Mouse (Mus musculus) v-Abl transformed pro-B cells (cell line): Measurements from ENCODE around the gene Grcc10.

Source experiments
- in situ Hi-C, 2 experiments: fragments of 400-800 bp; cut with MboI; formaldehyde crosslinking; loops; one replicate each; pipeline ENCODE4 v1.15.1; 2025; ENCODE audit not compliant: unreplicated experiment in 2 of 2

Grcc10 gene

GRCm38 (mm10) chr6:124757909-124758848 lies 17.0 kb upstream of the Grcc10 start:
- in situ Hi-C loops: loop anchor here in 1 of 2 experiments (25.0 kb wide), 1 partner anchor 346 kb away; the partner anchor contains the start of gene Pex5

- in situ Hi-C loops: loop anchor here in 1 of 2 experiments (25.0 kb wide), 1 partner anchor 345 kb away; the partner anchor contains the start of gene Pex5
Observed at GRCm38 (mm10) chr6:124757351-124757880, 16.2 kb upstream of the Grcc10 start.

GRCm38 (mm10) chr6:124756652-124757350 lies 15.6 kb upstream of the Grcc10 start:
- in situ Hi-C loops: loop anchor here in 1 of 2 experiments (25.0 kb wide), 1 partner anchor 344 kb away; the partner anchor contains the start of gene Pex5

GRCm38 (mm10) chr6:124755831-124756595 lies 14.8 kb upstream of the Grcc10 start, which contains the start of the genes Gm45234 and Atn1:
TSS of gene Gm45234 (minus strand) at chr6:124756021.
TSS of gene Atn1 (minus strand) at chr6:124756524.
- in situ Hi-C loops: loop anchor here in 1 of 2 experiments (25.0 kb wide), 1 partner anchor 344 kb away; the partner anchor contains the start of gene Pex5

- in situ Hi-C loops: loop anchor here in 1 of 2 experiments (25.0 kb wide), 1 partner anchor 343 kb away; the partner anchor contains the start of gene Pex5
Observed at GRCm38 (mm10) chr6:124755306-124755705, 14.1 kb upstream of the Grcc10 start.

GRCm38 (mm10) chr6:124753861-124754260 lies 12.7 kb upstream of the Grcc10 start:
- in situ Hi-C loops: loop anchor here (5.0 to 25.0 kb wide), 2 partner anchors 42 to 342 kb away; partner anchors contain the start of genes Emg1 (in 1 of the 2), Pex5 (in 1 of the 2) and Phb2 (in 1 of the 2)

GRCm38 (mm10) chr6:124750405-124750804 lies 9.2 kb upstream of the Grcc10 start:
- in situ Hi-C loops: loop anchor here (5.0 to 25.0 kb wide), 2 partner anchors 38 to 338 kb away; partner anchors contain the start of genes Emg1 (in 1 of the 2), Pex5 (in 1 of the 2) and Phb2 (in 1 of the 2)

GRCm38 (mm10) chr6:124746654-124747632 lies 5.8 kb upstream of the Grcc10 start:
- in situ Hi-C loops: loop anchor here (5.0 to 10.0 kb wide), 2 partner anchors 35 to 328 kb away; partner anchors contain the start of genes Emg1 (in 1 of the 2) and Phb2 (in 1 of the 2)

GRCm38 (mm10) chr6:124746296-124746605 lies 5.1 kb upstream of the Grcc10 start:
- in situ Hi-C loops: loop anchor here (5.0 to 10.0 kb wide), 2 partner anchors 34 to 329 kb away; partner anchors contain the start of genes Emg1 (in 1 of the 2) and Phb2 (in 1 of the 2)

- in situ Hi-C loops: loop anchor here (5.0 to 10.0 kb wide), 2 partner anchors 33 to 329 kb away; partner anchors contain the start of genes Emg1 (in 1 of the 2) and Phb2 (in 1 of the 2)
Observed at GRCm38 (mm10) chr6:124745490-124746295, 4.5 kb upstream of the Grcc10 start.

- in situ Hi-C loops: loop anchor here (5.0 to 10.0 kb wide), 2 partner anchors 33 to 330 kb away; partner anchors contain the start of genes Emg1 (in 1 of the 2) and Phb2 (in 1 of the 2)
Observed at GRCm38 (mm10) chr6:124744755-124745321, 3.7 kb upstream of the Grcc10 start.

- in situ Hi-C loops: loop anchor here in 1 of 2 experiments (10.0 kb wide), 1 partner anchor 331 kb away; no protein-coding TSS in a partner anchor
Observed at GRCm38 (mm10) chr6:124743647-124744046, 2.5 kb upstream of the Grcc10 start.

- in situ Hi-C loops: loop anchor here in 1 of 2 experiments (10.0 kb wide), 1 partner anchor 332 kb away; no protein-coding TSS in a partner anchor
Observed at GRCm38 (mm10) chr6:124742839-124743514, 1.8 kb upstream of the Grcc10 start.

GRCm38 (mm10) chr6:124741842-124742241 lies 668 bp upstream of the Grcc10 start:
- in situ Hi-C loops: loop anchor here in 1 of 2 experiments (10.0 kb wide), 1 partner anchor 333 kb away; no protein-coding TSS in a partner anchor

GRCm38 (mm10) chr6:124740211-124740887 lies 825 bp downstream of the Grcc10 start:
- in situ Hi-C loops: loop anchor here in 1 of 2 experiments (10.0 kb wide), 1 partner anchor 334 kb away; no protein-coding TSS in a partner anchor
